Mouse (Mus musculus) embryonic fibroblast, embryonic 13.5 days (primary cell): ENCODE data around the gene Phf21a. TPM values are rescaled to one million over a fixed set of nuclear protein-coding genes. Genes with fewer than 3 reads are reported as not detected.

ENCODE experiments used
- H3K27ac ChIP-seq: 2 replicates; pipeline ENCODE4 v1.5.1; 2012; ENCODE audit warnings: low read length, control low read depth, inconsistent platforms; ENCODE audit not compliant: insufficient read depth
- H3K4me1 ChIP-seq: 2 replicates; pipeline ENCODE4 v1.6.1; 2011; ENCODE audit warnings: low read length; ENCODE audit not compliant: control insufficient read depth, insufficient read depth
- H3K4me3 ChIP-seq: 2 replicates; pipeline ENCODE4 v1.5.1; 2011; ENCODE audit warnings: mild to moderate bottlenecking, control low read depth, low read length; ENCODE audit not compliant: insufficient read depth
- CTCF ChIP-seq: IDR thresholded peaks from 2 replicates; pipeline ENCODE4 v1.5.1; 2011; ENCODE audit warnings: mild to moderate bottlenecking, control low read depth, low read length, moderate library complexity, borderline replicate concordance; ENCODE audit not compliant: insufficient read depth
- POLR2A ChIP-seq: IDR thresholded peaks from 2 replicates; pipeline ENCODE4 v1.6.1; 2011; ENCODE audit warnings: low read depth, mild to moderate bottlenecking, control low read depth, low read length, moderate library complexity
- polyA plus RNA-seq: library from polyadenylated mRNA; stranded (reverse); fragments of >200 nt; gene quantifications from 2 replicates; pipeline ENCODE4 v1.2.4, GENCODE M21; 2011; ENCODE audit warnings: low read depth; ENCODE audit not compliant: missing spikeins, insufficient read length

The Phf21a gene
- polyA plus RNA-seq, 1 experiment: 89.7 TPM

DNA sequence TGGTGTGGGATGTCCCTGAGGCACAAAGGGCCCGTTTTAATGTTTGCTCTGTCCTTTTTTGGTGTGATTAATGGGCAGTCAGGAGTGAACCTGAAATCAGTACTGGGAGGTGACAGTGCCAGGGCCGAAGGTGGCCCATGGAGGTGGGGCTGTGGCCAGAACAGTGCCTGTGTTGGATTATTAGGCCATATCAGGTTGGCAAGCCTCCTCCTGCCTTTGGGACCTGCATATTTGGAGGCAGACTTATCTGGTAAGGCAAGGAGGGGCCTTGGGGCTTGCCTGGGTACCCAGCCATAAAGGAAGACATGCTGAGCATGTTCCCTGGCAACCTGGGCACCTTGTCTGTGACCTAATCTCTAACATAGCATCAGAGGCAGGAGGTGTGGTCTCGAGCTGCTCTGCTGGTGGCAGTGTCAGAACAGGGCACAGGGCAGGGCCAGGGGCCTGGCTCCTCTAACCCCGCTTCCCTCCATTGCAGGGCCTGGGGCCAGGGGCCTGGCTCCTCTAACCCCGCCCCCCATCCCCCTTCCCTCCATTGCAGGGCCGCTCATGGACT is 287.7 kb downstream of the Phf21a start:
- TF ChIP-seq POLR2A: no peak
- TF ChIP-seq CTCF: no peak
- no peak overlapping the region for H3K27ac ChIP-seq
- no peak overlapping the region for H3K4me3 ChIP-seq
- H3K4me1 ChIP-seq: 0 out of 2 replicates have a peak, but pooled peaks cover 2% of the 10 kb centered on the region

DNA sequence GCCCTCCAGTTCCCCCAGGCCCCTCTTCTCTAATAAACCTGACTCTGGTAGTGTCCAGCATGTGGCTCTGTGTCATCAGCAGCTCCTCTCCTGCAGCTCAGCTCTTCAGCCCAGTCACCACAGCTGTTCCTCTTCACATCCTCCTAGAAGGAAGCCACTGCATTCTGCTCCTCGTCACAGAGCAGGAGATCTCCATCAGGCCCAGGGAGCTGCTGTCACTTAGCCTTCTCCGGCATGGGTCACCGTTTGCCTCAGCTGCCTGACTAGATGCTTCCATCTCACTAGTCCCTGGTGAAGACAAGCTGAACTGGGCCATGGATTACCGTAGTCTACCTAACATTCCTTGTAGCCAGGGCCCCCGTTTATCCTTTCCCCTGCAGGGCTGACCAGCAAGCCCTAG is 288.2 kb downstream of the Phf21a start:
- no peak overlapping the region for H3K4me3 ChIP-seq
- no peak overlapping the region for H3K27ac ChIP-seq
- no peak for TF ChIP-seq CTCF
- TF ChIP-seq POLR2A: no peak
- H3K4me1 ChIP-seq: 0 out of 2 replicates have a peak, but pooled peaks cover 2% of the 10 kb centered on the region

- H3K4me3 ChIP-seq: no peak within 1 kb of the TSS
- no peak within 1 kb of the TSS for H3K27ac ChIP-seq
- no peaks in the 10 kb centered on the region for H3K4me1 ChIP-seq
- TF ChIP-seq POLR2A: no peak
- TF ChIP-seq CTCF: no peak
Observed at GRCm38 (mm10) chr2:92381901-92382588, 289.1 kb downstream of the Phf21a start, which contains the start of gene 1700029I15Rik. Gene 1700029I15Rik, plus strand, starts transcription at chr2:92382538.

- H3K27ac ChIP-seq: no peak overlapping the region
- H3K4me3 ChIP-seq: no peak overlapping the region
- H3K4me1 ChIP-seq: no peaks in the 10 kb centered on the region
- TF ChIP-seq POLR2A (no peak), CTCF (no peak)
Observed at GRCm38 (mm10) chr2:92382759-92383158, 289.8 kb downstream of the Phf21a start.

- H3K4me1 ChIP-seq: 0 out of 2 replicates have a peak, but pooled peaks cover 4% of the 10 kb centered on the region
- no peak overlapping the region for H3K27ac ChIP-seq
- TF ChIP-seq CTCF (no peak), POLR2A (no peak)
- no peak overlapping the region for H3K4me3 ChIP-seq
Observed at GRCm38 (mm10) chr2:92384101-92384500, 291.2 kb downstream of the Phf21a start.

- no peak overlapping the region for H3K27ac ChIP-seq
- no peak overlapping the region for H3K4me3 ChIP-seq
- H3K4me1 ChIP-seq: peaks cover 4% of the 10 kb centered on the region; the same call in 1 of the 2 replicates
- no peak for TF ChIP-seq CTCF
- no peak for TF ChIP-seq POLR2A
Observed at GRCm38 (mm10) chr2:92385113-92386051, 292.5 kb downstream of the Phf21a start.

GRCm38 (mm10) chr2:92386821-92387570 is 294.1 kb downstream of the Phf21a start:
- Histone ChIP-seq H3K4me3 (no peak overlapping the region), H3K4me1 (peaks cover 4% of the 10 kb centered on the region; the same call in 1 of the 2 replicates), H3K27ac (no peak overlapping the region)
- TF ChIP-seq POLR2A (no peak), CTCF (no peak)

DNA sequence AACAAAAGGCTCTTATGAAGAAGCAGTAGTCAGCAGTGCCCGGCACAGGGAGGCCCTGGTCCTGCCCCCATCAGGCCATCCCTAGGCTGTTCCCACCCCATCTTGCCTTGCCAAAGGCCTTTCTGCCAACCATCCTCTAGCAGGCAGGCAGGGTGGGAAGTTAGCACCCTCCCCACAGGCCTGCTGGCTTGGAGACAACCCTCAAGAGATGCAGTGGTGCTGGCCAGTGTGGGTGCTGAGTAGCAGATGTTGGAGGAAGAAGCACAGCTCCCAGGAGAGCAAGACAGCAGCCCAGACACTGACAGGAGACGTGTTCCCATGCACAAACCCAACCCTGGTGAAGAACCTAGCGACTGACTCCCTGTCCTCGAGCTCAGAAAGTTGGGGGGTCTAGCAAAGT is 294.7 kb downstream of the Phf21a start:
- TF ChIP-seq POLR2A (no peak), CTCF (no peak)
- H3K4me3 ChIP-seq: no peak overlapping the region
- H3K27ac ChIP-seq: no peak overlapping the region
- peaks cover 4% of the 10 kb centered on the region; the same call in 1 of the 2 replicates for H3K4me1 ChIP-seq

- H3K27ac ChIP-seq: no peak overlapping the region
- no peak for TF ChIP-seq POLR2A
- no peak for TF ChIP-seq CTCF
- H3K4me1 ChIP-seq: peaks cover 4% of the 10 kb centered on the region; the same call in 1 of the 2 replicates
- no peak overlapping the region for H3K4me3 ChIP-seq
Observed at GRCm38 (mm10) chr2:92388081-92388517, 295.2 kb downstream of the Phf21a start.
